Mouse (Mus musculus): ENCODE measurements around the gene Acvr1.

The Acvr1 gene

GRCm38 (mm10) chr2:58481450-58482100 lies 85.4 kb downstream of the Acvr1 start:
- TF ChIP-seq GATA4 (IDR thresholded peaks at IDR 0.05; ENCODE audit: insufficient replicate concordance, low read length), result no peak

GRCm38 (mm10) chr2:58480764-58481163 lies 86.2 kb downstream of the Acvr1 start:
- TF ChIP-seq GATA4 (IDR thresholded peaks at IDR 0.05; ENCODE audit: insufficient replicate concordance, low read length), result no peak

- TF ChIP-seq GATA4 (IDR thresholded peaks at IDR 0.05; ENCODE audit: insufficient replicate concordance, low read length), result no peak
Observed at GRCm38 (mm10) chr2:58479536-58479935, 87.4 kb downstream of the Acvr1 start.

GRCm38 (mm10) chr2:58478144-58478543 lies 88.8 kb downstream of the Acvr1 start:
- no peak for TF ChIP-seq GATA4 (IDR thresholded peaks at IDR 0.05; ENCODE audit: insufficient replicate concordance, low read length)

GRCm38 (mm10) chr2:58476956-58477715 lies 89.8 kb downstream of the Acvr1 start:
- no peak for TF ChIP-seq GATA4 (IDR thresholded peaks at IDR 0.05; ENCODE audit: insufficient replicate concordance, low read length)

- TF ChIP-seq GATA4 (IDR thresholded peaks at IDR 0.05; ENCODE audit: insufficient replicate concordance, low read length), result no peak
Observed at GRCm38 (mm10) chr2:58475578-58475977, 91.4 kb downstream of the Acvr1 start.

- no peak for TF ChIP-seq GATA4 (IDR thresholded peaks at IDR 0.05; ENCODE audit: insufficient replicate concordance, low read length)
Observed at GRCm38 (mm10) chr2:58470290-58470689, 96.7 kb downstream of the Acvr1 start.

- TF ChIP-seq GATA4 (IDR thresholded peaks at IDR 0.05; ENCODE audit: insufficient replicate concordance, low read length), result no peak
Observed at GRCm38 (mm10) chr2:58469816-58470215, 97.1 kb downstream of the Acvr1 start, which contains the start of gene Gm17409. Gene Gm17409 (plus strand): TSS chr2:58470116.

GRCm38 (mm10) chr2:58458820-58459371 lies 108.1 kb downstream of the Acvr1 start:
- no peak for TF ChIP-seq GATA4 (IDR thresholded peaks at IDR 0.05; ENCODE audit: insufficient replicate concordance, low read length)

- TF ChIP-seq GATA4 (IDR thresholded peaks at IDR 0.05; ENCODE audit: insufficient replicate concordance, low read length), result no peak
Observed at GRCm38 (mm10) chr2:58457488-58457865, 109.5 kb downstream of the Acvr1 start.

- no peak for TF ChIP-seq GATA4 (IDR thresholded peaks at IDR 0.05; ENCODE audit: insufficient replicate concordance, low read length)
Observed at GRCm38 (mm10) chr2:58456843-58457487, 110.0 kb downstream of the Acvr1 start.

GRCm38 (mm10) chr2:58454095-58454865 lies 112.7 kb downstream of the Acvr1 start:
- no peak for TF ChIP-seq GATA4 (IDR thresholded peaks at IDR 0.05; ENCODE audit: insufficient replicate concordance, low read length)

- TF ChIP-seq GATA4 (IDR thresholded peaks at IDR 0.05; ENCODE audit: insufficient replicate concordance, low read length), result no peak
Observed at GRCm38 (mm10) chr2:58447001-58447400, 120.0 kb downstream of the Acvr1 start.

- no peak for TF ChIP-seq GATA4 (IDR thresholded peaks at IDR 0.05; ENCODE audit: insufficient replicate concordance, low read length)
Observed at GRCm38 (mm10) chr2:58443163-58443562, 123.8 kb downstream of the Acvr1 start.

- TF ChIP-seq GATA4 (IDR thresholded peaks at IDR 0.05; ENCODE audit: insufficient replicate concordance, low read length), result no peak
Observed at GRCm38 (mm10) chr2:58436911-58437310, 130.0 kb downstream of the Acvr1 start.

Data from liver, adult (tissue).